Mouse (Mus musculus) embryo, embryonic 10.5 days (tissue): Measurements from ENCODE around the gene Pirt.

Source experiments
- DNase-seq: peaks from one replicate; pipeline ENCODE4 v3.0.0-alpha.2; 2015; ENCODE audit warnings: low spot score

Gene Pirt

DNA sequence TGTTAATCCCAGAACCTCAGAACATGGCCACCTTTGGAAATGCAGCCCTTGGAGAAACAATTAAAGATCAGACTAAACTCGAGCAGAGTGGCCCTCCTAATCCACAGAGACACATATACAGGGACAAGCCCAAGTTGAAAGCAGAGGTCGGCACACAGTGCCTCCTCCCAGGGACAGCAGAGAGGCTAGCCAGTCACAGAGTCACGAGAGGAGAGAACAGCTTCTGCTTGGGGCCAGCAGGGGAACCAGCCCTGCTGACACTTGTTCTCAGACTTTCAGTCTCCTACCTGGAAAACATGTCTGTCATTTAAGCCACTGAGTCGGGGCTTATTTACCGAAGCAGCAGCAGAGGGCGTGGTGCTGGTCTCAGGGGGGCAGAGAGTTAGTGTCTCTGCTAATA is 34.7 kb downstream of the Pirt start:
- DNase-seq: no peak

DNA sequence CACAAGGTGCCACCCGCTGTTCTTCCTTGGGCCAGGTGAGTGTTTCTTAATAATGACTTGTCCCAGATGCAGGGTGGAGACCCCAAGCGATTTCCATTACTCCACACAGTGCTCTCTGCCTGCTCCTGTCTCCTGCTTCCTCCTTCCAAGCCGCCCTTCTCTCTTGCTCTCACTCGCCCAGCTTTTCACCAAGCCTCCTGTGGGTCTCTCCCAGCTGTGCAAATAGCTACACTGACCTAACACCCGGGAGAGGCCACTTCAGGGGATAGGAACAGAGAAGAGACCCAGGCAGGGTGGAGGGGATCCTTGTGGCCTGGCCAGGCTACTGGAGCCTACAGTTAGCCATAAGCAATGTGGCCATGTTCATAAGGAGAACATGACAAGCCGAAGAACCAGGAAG is 35.1 kb downstream of the Pirt start:
- DNase-seq: no peak

DNA sequence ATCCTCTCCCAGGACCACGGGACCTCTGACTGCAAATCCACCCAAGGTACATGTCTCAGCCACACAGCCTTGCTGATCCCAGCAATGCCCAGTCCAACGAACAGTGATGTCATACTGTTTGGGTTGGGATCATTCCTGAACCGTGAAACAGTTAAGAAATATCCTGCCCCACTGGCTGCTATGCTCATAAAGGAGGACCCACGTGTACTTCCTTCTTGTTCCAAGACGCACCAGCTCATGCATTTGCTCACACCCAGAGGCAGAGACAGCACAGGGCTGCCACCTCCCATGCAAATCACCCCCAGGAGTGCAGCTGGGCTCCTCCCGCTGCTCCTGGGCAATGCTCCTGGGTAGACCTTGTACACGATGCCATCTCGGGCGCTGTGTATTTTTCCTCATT is 44.5 kb downstream of the Pirt start, which contains the start of gene Tmem238l:
TSS of gene Tmem238l (plus strand) at position 336 of the 400 bp plus-strand sequence.
- DNase-seq: no peak

DNA sequence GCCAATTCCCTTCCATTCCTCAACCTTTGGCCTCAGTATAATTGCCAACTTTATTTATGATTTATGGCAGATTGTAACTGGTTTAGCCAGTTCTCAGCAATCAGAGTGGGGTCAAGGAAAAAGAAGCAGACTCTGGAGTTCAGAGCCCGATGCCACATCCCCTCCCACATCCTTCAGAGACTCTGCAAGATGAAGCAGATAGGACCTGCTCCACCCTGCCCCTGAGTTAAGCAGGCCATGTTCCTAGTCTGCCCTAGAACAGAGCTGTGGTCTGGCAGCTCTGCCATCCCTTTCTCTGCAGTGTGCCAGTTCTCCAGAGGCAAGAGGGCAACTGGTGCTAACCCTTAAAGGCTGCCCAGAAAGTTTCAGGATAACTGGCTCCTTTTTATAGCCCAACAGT is 49.0 kb downstream of the Pirt start:
- DNase-seq: no peak

DNA sequence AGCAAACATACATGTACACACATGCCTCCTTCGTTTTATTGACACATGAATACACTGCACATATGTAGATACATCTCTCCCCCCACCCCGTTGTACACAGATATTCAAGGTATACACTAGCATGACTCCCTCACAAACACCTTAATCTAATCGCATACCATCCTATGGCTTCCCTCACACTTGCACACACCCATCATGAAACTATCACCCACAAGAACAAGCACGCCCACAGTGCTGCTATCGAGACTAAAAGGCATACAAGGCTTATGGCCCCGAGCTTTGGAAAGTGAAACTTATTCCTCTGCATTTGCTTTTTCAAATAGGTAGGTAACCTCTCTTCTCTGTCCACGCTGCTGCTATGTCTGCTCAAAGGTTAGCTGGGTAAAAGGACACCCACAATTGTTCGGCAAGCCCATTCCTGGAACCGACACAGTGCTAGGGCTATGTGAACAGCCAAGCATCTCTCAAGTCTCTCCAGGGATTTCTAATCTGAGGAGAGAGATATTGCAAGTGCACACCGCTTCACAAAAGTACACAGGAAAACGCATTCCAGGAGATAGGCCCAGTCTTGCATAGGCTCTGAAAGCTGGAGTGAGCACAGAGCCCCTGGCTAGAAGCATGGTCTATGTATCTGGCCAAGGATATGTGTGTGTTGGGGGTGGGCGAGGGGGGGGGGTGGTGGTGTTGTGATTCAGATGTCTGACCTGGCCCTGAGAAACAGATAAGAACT is 49.8 kb downstream of the Pirt start:
- DNase-seq: no peak

DNA sequence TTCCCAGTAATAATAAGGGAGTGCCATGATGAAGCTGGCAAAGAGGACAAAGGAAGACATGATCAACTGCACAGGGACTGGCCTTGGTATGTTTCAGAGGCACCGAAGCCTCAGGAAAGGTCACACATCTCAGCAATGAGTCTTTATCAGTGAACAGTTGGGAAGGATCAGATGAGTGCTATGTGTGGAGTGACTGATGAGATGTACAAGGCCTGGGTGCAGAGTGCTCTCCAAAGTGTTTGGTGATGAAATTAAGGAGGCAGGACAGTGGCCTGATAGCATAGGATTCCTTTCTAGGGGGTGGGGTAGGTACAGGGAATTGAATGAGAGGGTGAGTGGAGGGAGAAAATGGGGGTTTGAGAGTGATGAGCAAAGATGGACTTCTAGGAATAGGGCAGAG is 51.7 kb downstream of the Pirt start:
- DNase-seq: no peak

DNA sequence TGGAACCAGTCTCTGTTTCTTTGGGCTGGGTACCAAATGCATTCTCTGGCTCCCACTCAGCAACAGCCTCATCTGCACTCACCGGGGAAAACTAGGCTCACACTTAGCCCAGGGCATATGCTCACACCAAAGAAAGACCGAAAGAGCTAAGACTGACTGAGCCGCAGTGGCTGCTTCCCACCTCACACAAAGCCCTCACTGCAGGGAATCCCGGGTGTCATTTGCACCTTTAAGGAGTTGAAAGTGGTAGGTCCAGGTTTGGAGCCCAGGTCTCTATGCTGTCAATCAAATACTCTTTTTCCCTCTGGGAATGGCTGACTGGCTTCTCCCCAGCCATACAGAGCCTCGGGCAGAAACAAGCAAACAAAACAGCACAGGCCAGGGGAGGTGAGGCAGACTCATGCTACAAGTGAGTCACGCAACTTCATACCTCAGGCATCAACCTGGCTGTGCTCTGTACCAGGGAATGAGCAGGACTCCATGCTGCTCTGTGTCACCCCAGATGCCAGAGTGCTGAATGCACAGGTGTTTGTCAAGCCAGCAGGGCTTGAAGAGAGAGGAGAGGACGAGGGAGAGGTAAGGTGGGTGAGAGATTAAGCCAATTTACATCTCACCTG is 54.8 kb downstream of the Pirt start:
- DNase-seq: no peak

DNA sequence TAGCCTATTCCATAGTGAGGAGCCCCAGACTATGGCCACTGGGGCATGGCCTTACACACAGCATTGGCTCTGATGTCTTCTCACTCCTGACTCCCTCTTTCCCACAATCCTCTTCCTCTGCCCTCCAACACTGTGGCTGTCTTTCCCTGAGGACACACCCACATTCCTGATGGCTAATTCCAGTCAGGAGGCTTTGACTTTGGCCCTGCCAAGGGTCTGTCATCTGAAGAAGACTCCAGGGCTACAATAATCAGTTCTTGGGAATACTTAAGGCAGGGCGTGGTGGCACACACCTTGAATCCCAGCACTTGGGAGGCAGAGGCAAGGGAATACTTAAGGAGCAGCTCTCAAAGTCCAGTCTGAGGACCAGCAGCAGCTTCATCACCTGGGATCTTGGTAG is 56.8 kb downstream of the Pirt start:
- no peak for DNase-seq

DNA sequence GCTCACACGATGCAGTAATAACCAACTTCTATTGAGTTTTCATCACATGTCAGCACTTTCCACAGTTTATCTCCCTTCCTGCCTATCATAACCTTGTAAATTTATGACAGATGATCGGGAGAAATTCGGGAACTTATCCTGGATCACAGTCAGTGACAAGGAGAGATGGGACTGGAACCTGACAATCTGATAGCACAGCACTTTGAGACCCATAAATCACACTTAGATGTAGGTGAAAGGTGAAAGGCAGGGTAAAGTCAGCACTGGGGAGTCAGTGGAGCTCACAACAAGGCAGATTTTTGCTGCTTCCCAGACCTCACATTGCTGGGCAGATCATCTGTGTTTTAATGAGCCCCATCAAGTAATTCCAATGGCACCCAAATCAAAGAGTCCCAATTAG is 61.7 kb downstream of the Pirt start:
- DNase-seq: no peak

DNA sequence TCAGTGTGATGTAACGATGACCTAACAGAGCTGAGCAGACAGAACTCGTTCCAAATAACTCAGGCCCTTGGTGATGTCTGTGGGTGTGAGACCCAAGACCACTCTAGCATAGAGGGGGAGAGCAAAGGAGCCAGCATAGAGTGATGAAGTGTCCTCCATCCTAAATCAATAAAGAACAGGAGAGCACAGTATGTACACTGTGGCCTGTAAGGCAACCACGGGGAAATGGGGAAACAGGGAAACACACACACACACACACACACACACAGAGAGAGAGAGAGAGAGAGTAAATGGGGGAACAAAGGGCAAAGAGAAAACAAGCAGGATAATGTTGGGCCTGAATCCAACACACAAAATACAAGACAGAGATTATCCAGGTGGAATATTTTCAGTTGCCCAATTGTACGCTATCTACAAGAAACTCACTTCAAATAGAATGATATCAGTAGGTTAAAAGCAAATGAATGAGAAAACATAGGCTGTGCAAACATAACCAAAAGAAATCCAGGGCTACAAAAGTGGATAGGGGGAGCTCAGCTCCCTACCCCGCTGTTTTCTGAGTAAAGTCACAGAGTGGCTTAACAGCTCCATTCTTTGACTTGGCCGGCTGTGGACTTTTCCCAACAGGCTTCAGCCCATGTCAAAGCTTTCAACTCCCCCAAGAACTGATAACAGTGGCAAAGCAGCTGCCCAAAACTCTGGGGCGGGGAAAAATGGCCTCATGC is 64.0 kb downstream of the Pirt start:
- DNase-seq: no peak
